Mouse (Mus musculus): Measurements from ENCODE around the gene Ankrd11. TPM values are rescaled to one million over a fixed set of nuclear protein-coding genes. Genes with fewer than 3 reads are reported as not detected.
A peak's percentile ranks its signal among the peaks of the same experiment; 100 is the strongest.
"Not testable (repeated sequence)": the region's sequence is repeated elsewhere in the genome, so short reads cannot be mapped to it uniquely, and the experiment has no call there.

The Ankrd11 gene
- total RNA-seq (2021): 111 TPM in 2 replicates
- long read RNA-seq, partial matches to known transcripts: 84 of 121 reads
- long read RNA-seq, other reads (novel, unspliced or antisense): 34 of 121 reads

DNA sequence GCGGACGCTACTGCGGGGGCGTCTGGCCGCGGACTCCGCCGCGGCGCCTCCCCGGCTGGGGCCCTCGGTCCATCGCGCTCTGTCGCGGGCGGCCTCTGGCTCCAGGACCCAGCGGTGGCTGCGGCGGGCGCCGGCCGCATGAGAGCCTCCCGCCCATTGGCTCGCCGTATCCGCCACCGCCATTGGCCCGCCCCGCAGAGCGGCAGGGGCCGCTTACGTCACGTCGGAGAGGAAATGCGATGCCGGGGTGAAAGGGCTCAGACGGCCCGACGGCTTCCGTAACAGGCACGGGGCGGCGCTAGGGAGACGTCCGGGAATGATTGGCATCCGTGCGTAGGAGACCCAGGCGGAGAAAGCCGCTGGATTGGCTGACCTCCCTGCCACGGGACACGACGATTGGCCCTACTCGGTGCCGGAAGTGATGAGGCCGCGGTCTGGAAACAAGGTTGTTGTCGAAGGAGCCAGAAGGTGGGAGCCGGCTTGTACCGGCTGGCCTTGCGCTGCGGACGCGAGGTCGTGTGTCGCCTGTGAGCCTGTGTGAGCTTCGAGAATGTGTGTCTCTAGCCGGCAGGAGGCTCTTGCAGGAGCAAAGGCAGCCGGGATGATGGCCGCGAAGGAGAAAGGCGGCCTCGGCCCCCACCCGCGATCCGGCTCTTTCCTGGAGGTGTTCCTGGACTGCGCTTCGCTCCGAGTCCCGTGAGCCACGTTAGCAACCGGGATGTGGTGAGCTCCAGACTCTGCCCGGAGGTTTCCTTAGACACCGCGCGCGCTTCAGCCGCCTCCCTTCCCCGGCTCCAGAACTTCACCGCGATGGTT is at the start of gene Ankrd11:
Gene Ankrd11, minus strand, starts transcription at position 120 of the 816 bp plus-strand sequence.
- peak; percentile 98 for DNase-seq

DNA sequence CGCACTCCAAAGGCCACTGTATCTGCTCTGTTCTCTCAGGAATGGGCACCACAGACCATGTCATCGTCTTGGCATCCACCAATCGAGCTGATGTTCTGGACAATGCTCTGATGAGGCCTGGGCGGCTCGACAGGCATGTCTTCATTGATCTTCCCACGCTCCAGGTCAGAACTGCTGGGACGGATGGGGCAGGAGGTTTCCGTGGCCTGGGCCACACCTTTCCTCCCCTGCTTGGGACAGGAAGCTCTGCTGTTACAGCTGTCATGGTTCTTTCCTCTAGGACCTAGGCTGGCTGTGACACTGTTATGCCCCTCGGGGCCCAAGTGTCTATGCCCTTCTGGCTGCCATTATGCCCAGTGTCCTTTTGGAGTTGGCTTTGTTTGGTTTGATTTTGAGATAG is 45.2 kb upstream of the Ankrd11 start:
- no peak for DNase-seq

GRCm38 (mm10) chr8:123083610-123084009 is 41.5 kb upstream of the Ankrd11 start:
- no peak for DNase-seq

DNA sequence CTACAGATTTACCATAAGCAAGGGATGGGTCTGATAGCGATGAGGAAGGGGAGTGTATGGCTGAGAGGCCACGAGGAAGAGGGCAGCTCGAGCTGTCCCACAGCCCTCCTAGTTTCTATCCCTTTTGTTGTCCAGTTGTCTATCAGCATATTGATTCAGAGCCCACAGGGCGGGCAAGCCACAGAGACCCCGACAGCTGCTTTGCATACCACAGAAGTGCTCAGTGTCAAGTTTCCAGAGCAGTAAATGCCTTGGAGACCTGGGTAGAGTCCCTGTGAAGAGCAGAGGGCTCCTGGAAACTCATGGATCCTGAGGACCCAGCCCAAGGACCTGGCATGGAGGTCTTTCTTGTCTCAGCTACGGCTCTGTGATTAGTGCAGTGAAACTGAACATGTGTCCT is 40.9 kb upstream of the Ankrd11 start:
- no peak for DNase-seq

DNA sequence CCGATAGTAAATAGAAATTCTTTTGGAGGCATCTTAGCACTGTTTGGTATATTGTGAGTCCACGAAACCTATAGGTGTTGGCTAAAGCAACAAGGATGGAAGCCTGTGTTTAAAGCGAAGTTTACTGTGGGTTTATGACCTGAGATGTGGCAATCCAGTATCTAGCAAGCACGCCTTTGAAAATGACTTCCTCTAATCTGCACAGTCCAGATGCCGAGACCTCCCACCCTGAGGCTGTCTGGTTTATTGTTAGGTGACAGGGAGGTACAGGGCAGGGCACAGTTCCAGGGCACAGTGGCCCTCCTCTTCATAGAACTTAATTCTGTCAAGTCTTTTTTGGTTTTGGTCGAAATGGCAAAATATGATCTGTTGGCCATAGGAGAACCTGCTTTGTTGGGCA is 35.1 kb upstream of the Ankrd11 start:
- DNase-seq: no peak

DNA sequence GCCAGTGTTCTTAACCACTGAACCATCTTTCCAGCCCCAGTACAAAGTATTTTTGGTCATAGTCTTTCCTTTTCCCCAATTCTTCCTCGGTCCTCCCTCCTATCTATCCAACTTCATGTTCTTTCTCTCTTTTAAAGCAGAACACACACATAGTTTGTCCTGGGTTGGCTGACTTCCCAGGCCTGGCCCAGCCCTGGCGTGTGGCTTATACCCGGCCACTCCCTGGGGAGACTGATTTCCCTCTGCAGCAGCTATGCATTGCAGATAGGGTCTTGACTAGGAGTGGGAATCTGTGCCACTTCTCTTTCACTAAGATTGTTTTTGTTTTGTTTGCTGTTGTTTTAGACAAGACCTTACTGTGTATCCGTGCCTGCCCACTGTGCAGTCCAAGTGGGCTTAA is 29.1 kb upstream of the Ankrd11 start:
- DNase-seq: peak; percentile 28

DNA sequence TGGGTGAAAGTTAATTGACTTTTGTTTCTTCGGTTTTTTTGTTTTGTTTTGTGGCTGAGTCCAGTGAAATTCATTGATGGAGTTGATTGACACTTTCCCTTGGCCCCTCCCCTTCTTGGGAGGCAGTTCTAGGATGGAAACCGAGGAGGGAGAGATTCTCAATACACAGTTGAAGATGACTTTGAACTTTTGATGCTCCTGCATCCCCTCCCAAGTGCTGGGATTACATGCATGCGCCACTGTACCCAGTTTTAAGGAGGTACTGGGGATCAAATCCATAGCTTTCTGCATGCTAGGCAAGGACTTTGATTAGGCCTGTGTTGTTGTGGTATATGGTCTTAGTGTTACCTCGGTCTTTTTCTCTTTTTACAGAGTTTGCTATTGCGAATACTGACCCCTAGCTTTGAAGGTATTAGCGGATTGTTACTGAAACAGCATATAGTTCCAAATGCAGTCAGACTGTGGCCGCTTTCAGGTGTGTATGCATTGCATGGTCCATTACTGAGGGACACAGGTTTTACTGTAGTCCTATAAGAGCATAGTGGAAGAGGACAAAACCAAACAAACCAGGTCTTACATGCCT is 24.1 kb upstream of the Ankrd11 start:
- DNase-seq: no peak

GRCm38 (mm10) chr8:123065214-123066100 is 23.4 kb upstream of the Ankrd11 start:
- DNase-seq: peak; percentile 96

DNA sequence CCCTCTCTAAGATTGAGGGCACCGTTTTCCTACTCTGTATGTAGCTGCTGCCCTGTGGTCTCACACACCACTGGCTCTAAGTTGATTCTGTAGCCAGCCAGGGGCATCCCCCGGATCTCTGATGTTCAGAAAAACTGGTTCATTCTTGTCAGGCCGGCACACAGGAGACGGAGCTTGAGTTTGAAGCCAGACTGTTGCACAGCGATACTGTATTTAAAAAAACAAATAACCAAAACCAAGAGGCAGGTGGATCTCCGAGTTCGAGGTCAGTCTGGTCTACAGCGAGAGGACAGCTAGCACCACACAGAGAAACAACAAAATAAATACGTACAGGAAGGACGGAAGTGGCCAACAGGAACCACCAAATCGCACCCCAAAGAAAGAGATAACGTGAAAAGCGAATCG is 22.7 kb upstream of the Ankrd11 start:
- peak; percentile 13 for DNase-seq

DNA sequence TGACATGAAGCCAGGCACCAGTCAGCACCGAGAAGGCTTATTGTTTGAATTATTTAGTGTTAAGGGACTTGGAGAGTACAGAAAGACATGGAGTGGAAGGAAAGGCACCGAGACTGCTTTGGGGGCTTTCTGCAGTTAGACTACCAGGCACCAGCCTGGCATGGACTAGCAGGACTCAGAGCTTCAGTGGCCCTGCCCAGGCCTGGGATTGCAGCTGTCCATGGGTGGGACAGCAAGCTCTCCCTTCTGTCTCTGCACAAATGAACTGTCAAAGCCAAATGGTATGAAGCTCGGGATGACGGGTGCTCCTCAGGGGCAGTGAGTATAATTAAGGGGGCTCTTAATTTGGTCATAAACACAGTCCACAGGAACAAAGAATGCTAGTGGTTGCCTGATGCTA is 22.0 kb upstream of the Ankrd11 start:
- DNase-seq: no peak

- no peak for DNase-seq
Measured at GRCm38 (mm10) chr8:123062721-123063120, 20.6 kb upstream of the Ankrd11 start, which contains the start of gene Spg7. Gene Spg7, plus strand, starts transcription at chr8:123062942.

DNA sequence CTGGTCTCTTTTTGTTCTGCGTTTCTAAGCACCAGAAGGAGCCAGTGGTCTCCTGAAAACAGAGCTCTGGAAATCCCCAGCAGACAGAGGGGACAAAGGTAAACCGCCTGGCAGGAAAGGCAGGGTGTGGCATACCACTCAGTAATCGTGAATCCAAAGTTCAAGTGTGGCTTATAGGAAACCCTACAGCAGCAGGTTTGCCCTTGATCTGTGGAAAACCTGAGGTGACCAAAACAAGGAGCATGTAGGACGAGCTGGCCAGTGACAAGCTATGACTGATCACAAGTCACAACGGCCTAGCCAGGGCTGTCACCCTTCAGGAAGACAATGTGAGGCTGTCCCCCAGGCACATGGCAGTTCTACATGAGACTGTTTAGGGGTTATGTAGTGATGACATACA is 9.4 kb upstream of the Ankrd11 start:
- no peak for DNase-seq

- DNase-seq: no peak
Measured at GRCm38 (mm10) chr8:123048402-123048801, 6.3 kb upstream of the Ankrd11 start.

DNA sequence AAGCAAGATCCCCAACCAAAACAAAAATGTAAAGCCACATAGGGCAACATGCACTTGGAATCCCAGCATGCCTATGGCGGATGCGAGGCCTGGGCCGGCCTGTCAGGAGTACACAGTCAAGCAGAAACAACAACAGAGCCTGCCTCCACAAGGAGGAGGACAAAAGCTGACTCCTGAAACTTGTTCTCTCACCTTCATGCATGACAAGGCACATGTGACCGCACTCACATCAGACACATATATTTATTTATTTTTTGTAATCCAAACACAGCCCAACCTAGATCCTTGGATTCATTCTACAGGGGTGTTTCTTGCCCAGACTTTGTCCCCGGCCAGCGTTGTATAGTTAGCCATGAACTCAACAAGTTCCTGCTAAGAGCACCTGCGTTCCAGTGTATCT is 5.8 kb upstream of the Ankrd11 start:
- DNase-seq: no peak

DNA sequence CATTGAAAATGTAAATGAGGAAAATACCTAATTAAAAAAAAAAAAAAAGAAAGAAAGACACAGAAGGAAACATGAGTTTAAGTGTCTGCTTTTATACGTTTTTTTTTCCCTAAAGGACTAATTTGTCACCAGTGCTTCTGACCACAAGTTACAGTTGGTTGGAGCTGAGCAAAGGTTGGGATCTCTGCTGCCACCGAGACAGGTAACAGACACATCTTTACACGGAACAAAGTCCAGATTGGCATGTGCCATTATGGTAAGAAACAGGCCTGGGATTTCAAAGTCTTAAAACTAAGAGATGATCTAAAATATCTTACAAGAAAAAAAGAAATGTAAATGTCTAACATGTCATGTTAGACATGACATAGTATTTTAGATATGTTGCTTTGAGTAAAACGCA is 4.6 kb upstream of the Ankrd11 start:
- no peak for DNase-seq

DNA sequence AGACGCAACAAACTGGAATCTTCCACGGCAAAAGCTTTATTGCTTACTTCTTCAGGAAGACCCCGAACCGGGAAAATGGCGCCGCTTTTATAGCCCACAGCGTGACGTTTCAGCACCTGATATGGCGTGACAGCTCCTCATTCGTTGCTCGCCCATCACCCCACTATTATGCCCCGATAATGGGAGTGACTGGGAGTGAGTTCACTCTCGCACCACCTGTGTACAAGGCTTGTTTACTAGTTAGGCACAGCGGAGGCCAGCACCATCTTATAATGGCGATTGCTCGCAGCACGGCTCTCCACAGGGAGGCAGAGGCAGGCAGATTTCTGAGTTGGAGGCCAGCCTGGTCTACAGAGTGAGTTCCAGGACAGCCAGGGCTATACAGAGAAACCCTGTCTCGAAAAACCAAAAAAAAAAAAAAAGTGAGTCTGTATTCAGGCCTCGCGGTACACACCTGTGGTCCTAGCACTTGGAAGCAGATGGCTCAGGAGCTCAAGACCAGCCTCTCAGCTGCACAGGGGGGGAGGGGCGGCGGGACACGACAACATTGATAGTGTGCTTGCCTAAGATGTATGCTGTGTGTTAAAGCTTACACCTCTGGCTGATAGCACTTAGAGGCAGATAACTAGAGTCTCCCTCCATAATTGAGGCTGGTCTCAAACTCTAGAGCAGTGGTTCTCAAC is 2.8 kb upstream of the Ankrd11 start:
- DNase-seq: not testable (repeated sequence)

- DNase-seq: no peak
Measured at GRCm38 (mm10) chr8:123043941-123044340, 1.9 kb upstream of the Ankrd11 start.

- no peak for DNase-seq
Measured at GRCm38 (mm10) chr8:123042974-123043625, 1.0 kb upstream of the Ankrd11 start.

GRCm38 (mm10) chr8:123041774-123042105 is 337 bp downstream of the Ankrd11 start:
- DNase-seq: no peak

DNA sequence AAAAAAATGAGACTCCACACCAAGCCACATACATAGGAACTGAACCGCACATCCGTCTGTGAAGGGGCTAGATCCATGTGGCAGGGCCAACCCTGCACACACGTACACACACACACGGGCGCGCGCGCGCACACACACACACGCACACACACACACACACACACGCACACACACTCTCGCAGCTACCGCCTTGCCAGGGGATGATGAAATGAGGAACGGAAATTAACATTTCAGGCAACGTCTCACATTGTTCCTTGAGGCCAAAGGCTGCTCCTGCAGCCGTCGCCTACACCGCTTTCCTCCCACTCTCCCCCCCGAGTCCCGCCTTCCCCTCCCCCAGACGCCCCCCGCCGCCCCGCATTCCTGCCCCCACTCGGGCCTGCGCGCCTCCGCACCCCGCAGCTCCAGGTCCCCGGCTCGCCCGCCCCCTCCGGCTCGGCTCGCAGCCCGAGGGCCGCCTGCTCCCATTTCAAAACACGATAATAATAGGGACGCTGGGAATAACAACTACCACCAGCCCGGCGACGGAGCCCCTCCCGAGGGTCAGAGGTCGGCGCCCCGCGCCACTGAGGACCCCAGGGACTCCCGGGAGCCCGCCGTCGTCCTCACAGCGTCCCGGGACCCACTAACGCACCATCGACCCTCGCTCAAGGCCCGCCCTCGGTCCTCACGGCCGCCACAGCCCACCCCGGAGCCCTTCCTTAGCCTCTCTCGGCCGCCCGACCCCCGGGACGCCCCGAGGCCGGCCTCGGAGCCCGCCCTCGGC is 886 bp downstream of the Ankrd11 start:
- peak; percentile 54 for DNase-seq

DNA sequence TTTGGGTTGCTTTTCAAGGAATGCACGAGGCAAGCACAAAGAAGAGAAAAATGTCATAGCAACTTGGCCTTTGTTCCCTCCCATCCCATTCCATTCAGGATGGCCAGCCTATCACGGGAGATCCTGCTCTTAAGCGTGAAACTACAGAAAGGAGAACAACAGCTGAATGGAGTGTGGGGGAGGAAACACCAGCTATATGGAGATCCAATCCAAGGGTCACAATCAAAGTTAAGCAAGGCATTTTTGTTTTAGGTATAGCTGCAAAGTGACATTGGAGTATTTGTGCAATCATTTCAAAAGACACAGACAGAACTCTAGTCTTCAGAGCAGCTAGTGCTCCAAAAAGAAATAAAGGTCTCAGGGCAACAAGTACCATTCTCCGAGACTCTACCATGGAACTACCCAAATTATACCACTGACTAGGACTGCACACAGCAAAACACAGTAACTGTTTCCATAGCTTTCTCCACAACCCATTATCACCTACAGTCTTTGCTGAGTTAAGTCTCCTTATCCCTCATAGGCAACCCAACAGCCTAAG is 1.9 kb downstream of the Ankrd11 start:
- no peak for DNase-seq

Measured in adrenal gland, postnatal 25 days (tissue).